11 mouse cellular contexts compared by ENCODE assay signal in genomic region chr14:60379958-60380330, GRCm38 (mm10). TPM values are rescaled to one million over a fixed set of nuclear protein-coding genes. Genes with fewer than 3 reads are reported as not detected.
DNase-seq lines count a peak whose midpoint lies in the region; ATAC-seq and TF ChIP-seq lines count a peak whose summit lies in the region.
"Had no signal": no experiment of that assay in that cellular context is flagged by ENCODE, and none has a peak within 500 bp of the region (broad histone marks: within the 10 kb centered on the region; RNA-seq: fewer than 3 reads in every experiment).

No protein-coding gene starts in this region.

- peak overlapping the region; percentile 96 for H3K9ac ChIP-seq in forebrain, embryonic 13.5 days
- H3K9ac ChIP-seq in hindbrain, postnatal 0 days (replicated peaks; ENCODE audit: low read length) = peak overlapping the region; percentile 95
- peak overlapping the region; percentile 90 for H3K9ac ChIP-seq in neural tube, embryonic 12.5 days

- peak overlapping the region; percentile 77 for H3K4me2 ChIP-seq in forebrain, embryonic 13.5 days
- peak overlapping the region; percentile 86 for H3K4me2 ChIP-seq in hindbrain, postnatal 0 days (ENCODE audit: low read depth, low read length)
- H3K4me2 ChIP-seq in neural tube, embryonic 12.5 days (replicated peaks) = peak overlapping the region; percentile 84

- 0 out of 2 replicates have a peak, but pooled peaks cover 2% of the 10 kb centered on the region for H3K27me3 ChIP-seq in forebrain, embryonic 13.5 days
- H3K27me3 ChIP-seq in hindbrain, postnatal 0 days (ENCODE audit: insufficient read depth, low read length) = no peaks in the 10 kb centered on the region
- 0 out of 2 replicates have a peak, but pooled peaks cover 3% of the 10 kb centered on the region for H3K27me3 ChIP-seq in neural tube, embryonic 12.5 days (replicated peaks)
- peaks cover 5% of the 10 kb centered on the region; the same call in 1 of the 2 replicates for H3K27me3 ChIP-seq in thymus, adult 2 months (ENCODE audit: control insufficient read depth, insufficient read depth, low read length)

- ATAC-seq in forebrain, embryonic 13.5 days = no peak
- no peak for ATAC-seq in hindbrain, postnatal 0 days
- no peak for ATAC-seq in neural tube, embryonic 12.5 days (ENCODE audit: low FRiP score, low read depth)

- peaks cover 13% of the 10 kb centered on the region; the same call in 1 of the 2 replicates for H3K36me3 ChIP-seq in forebrain, embryonic 13.5 days (ENCODE audit: poor library complexity, severe bottlenecking)
- H3K36me3 ChIP-seq in hindbrain, postnatal 0 days (ENCODE audit: insufficient read depth, low read length) = no peaks in the 10 kb centered on the region
- no peaks in the 10 kb centered on the region for H3K36me3 ChIP-seq in neural tube, embryonic 12.5 days
- no peaks in the 10 kb centered on the region for H3K36me3 ChIP-seq in thymus, adult 2 months (ENCODE audit: control insufficient read depth, insufficient read depth, low read length)

- peaks cover 66% of the 10 kb centered on the region for H3K4me1 ChIP-seq in forebrain, embryonic 13.5 days
- H3K4me1 ChIP-seq in hindbrain, postnatal 0 days (ENCODE audit: insufficient read depth, low read length) = peaks cover 40% of the 10 kb centered on the region
- peaks cover 45% of the 10 kb centered on the region for H3K4me1 ChIP-seq in neural tube, embryonic 12.5 days
- H3K4me1 ChIP-seq in thymus, adult 2 months (replicated peaks; ENCODE audit: control insufficient read depth, insufficient read depth, low read length) = no peaks in the 10 kb centered on the region

- H3K9me3 ChIP-seq in forebrain, embryonic 13.5 days (replicated peaks) = no peaks in the 10 kb centered on the region
- H3K9me3 ChIP-seq in hindbrain, postnatal 0 days (ENCODE audit: low read length) = no peaks in the 10 kb centered on the region
- H3K9me3 ChIP-seq in neural tube, embryonic 12.5 days = no peaks in the 10 kb centered on the region

- TF ChIP-seq CTCF in left cerebral cortex, adult 2 months (IDR thresholded peaks at IDR 0.05) = no peak
- TF ChIP-seq CTCF in hindbrain, postnatal 0 days (IDR thresholded peaks at IDR 0.05; ENCODE audit: low read depth) = no peak
- TF ChIP-seq CTCF in thymus, adult 2 months (IDR thresholded peaks at IDR 0.05; ENCODE audit: borderline replicate concordance, control insufficient read depth, extremely low read depth, insufficient read depth, low read length, poor library complexity) = no peak

- intact Hi-C loops in left cerebral cortex, adult 2 months (cut with DNase I) = loop anchor here (2.0 kb wide), 2 partner anchors 81 to 115 kb away; partner anchors contain the start of gene Mtmr6
- intact Hi-C loops in left cerebral cortex, postnatal 4 days (cut with DNase I) = loop anchor here (5.0 to 10.0 kb wide), 3 partner anchors 78 to 305 kb away; no protein-coding TSS in a partner anchor

- peak overlapping the region; percentile 97 for H3K27ac ChIP-seq in left cerebral cortex, adult 2 months
- no peak overlapping the region for H3K27ac ChIP-seq in forebrain, embryonic 13.5 days
- peak overlapping the region; percentile 97; the same call in 1 of the 2 replicates for H3K27ac ChIP-seq in hindbrain, postnatal 0 days
- no peak overlapping the region for H3K27ac ChIP-seq in neural tube, embryonic 12.5 days
- H3K27ac ChIP-seq in thymus, adult 2 months (ENCODE audit: control insufficient read depth, insufficient read depth, low read length) = no peak overlapping the region

- H3K4me3 ChIP-seq in left cerebral cortex, adult 2 months = peak overlapping the region; percentile 79
- peak overlapping the region; percentile 87 for H3K4me3 ChIP-seq in forebrain, embryonic 13.5 days
- H3K4me3 ChIP-seq in hindbrain, postnatal 0 days (ENCODE audit: low read length) = peak overlapping the region; percentile 88
- H3K4me3 ChIP-seq in neural tube, embryonic 12.5 days = peak overlapping the region; percentile 83
- H3K4me3 ChIP-seq in thymus, adult 2 months (ENCODE audit: control insufficient read depth, insufficient read depth, low read length) = no peak overlapping the region

- WGBS in forebrain, embryonic 13.5 days = 89% methylated on average over 8 of the region's 8 CpGs
- 49% methylated on average over 8 of the region's 8 CpGs for WGBS in hindbrain, postnatal 0 days
- 91% methylated on average over 8 of the region's 8 CpGs for WGBS in neural tube, embryonic 12.5 days
- WGBS in thymus, adult 2 months = 95% methylated on average over 8 of the region's 8 CpGs

- DNase-seq in left cerebral cortex, adult 2 months (ENCODE audit: extremely low spot score in 1 of 2, low spot score in 2 of 2) = no peak
- DNase-seq in left cerebral cortex, postnatal 4 days = no peak
- no peak for DNase-seq in hindbrain, postnatal 0 days (ENCODE audit: low spot score)
- DNase-seq in thymus, adult 2 months = no peak
- no peak for DNase-seq in right cerebral cortex, adult 2 months (ENCODE audit: low spot score in 2 of 2)
- no peak for DNase-seq in urinary bladder, postnatal 4 days (ENCODE audit: low spot score in 2 of 2)
- DNase-seq: gastrocnemius, postnatal 10 days; heart, postnatal 10 days; kidney, postnatal 10 days had no signal

- no peak for TF ChIP-seq POLR2A in thymus, adult 2 months (IDR thresholded peaks at IDR 0.05; ENCODE audit: control insufficient read depth, extremely low read depth, insufficient read depth, low read length, poor library complexity)

RNA-seq across cellular contexts. Expression of gene Amer2, which starts 6.9 kb away (rescaled TPM):
- total RNA-seq in left cerebral cortex, adult 2 months (2021) = 10 to 100 TPM; 40.6 to 45.6 TPM
- 10 to 100 TPM; 55.6 to 59.1 TPM for total RNA-seq in left cerebral cortex, postnatal 4 days (2021)
- 24.4 and 31.0 TPM in 2 replicates for polyA plus RNA-seq in forebrain, embryonic 13.5 days (2015; fragmentation: Nextera tagmentation; extraction: Ambion mirVana)
- total RNA-seq in hindbrain, postnatal 0 days (2014; rRNA removed) = 27.4 and 27.6 TPM in 2 replicates
- polyA plus RNA-seq in hindbrain, postnatal 0 days (2015; fragmentation: Nextera tagmentation; extraction: Ambion mirVana) = 20.5 and 21.6 TPM in 2 replicates
- polyA plus RNA-seq in neural tube, embryonic 12.5 days (2016; fragmentation: Nextera tagmentation; extraction: Ambion mirVana) = 31.1 and 34.7 TPM in 2 replicates
- polyA plus RNA-seq in thymus, adult 2 months (2012; rRNA removed) = 0.05 and 0.31 TPM in 2 replicates

Comparison
In these comparisons a context has a peak if more than half of its experiments do, and no peak if none do; other contexts are left out.
1. H3K27ac ChIP-seq: peak in left cerebral cortex, adult 2 months (single experiment) and hindbrain, postnatal 0 days (single experiment); none in forebrain, embryonic 13.5 days (single experiment), neural tube, embryonic 12.5 days (single experiment) and thymus, adult 2 months (single experiment).
2. RNA of gene Amer2, which starts 6.9 kb away (polyA plus RNA-seq): 31.1 to 34.7 TPM in neural tube, embryonic 12.5 days, 24.4 to 31.0 TPM in forebrain, embryonic 13.5 days and 20.5 to 21.6 TPM in hindbrain, postnatal 0 days; 0.05 to 0.31 TPM in thymus, adult 2 months; every median in the first group is over 10 times any median in the second.
3. Peak in every context shown above with its lines, with median percentiles within 50 percentile points of each other: H3K4me2 ChIP-seq and H3K9ac ChIP-seq.